Mouse (Mus musculus) ES-E14 (cell line): ENCODE data around the gene 9530003J23Rik.
"Not testable (repeated sequence)": the region's sequence is repeated elsewhere in the genome, so short reads cannot be mapped to it uniquely, and the experiment has no call there.

Experiments
- HCFC1 ChIP-seq: IDR thresholded peaks from 2 replicates; pipeline ENCODE4 v1.6.1; 2012; ENCODE audit warnings: low read length, inconsistent platforms, borderline replicate concordance; ENCODE audit not compliant: insufficient read depth
- ZC3H11A ChIP-seq: IDR thresholded peaks from 2 replicates; pipeline ENCODE4 v1.6.1; 2012; ENCODE audit warnings: low read depth, mild to moderate bottlenecking, inconsistent platforms, low read length, borderline replicate concordance

- not testable (repeated sequence) for TF ChIP-seq ZC3H11A, HCFC1
Measured at GRCm38 (mm10) chr10:117274645-117275044, 36.1 kb upstream of the 9530003J23Rik start.
